Mouse (Mus musculus) hindbrain, embryonic 12.5 days (tissue): Measurements from ENCODE around the gene Rorb. TPM values are rescaled to one million over a fixed set of nuclear protein-coding genes. Genes with fewer than 3 reads are reported as not detected.

ENCODE experiments used
- ATAC-seq: fragments of 200-750 bp; cut with Nextera tagmentation; 2 replicates; pipeline ENCODE4 v1.8.0; 2017; ENCODE audit warnings: moderate TSS enrichment; ENCODE audit not compliant: low FRiP score
- H3K27ac ChIP-seq: fragments of 300-500 bp; sonication (generic); 2 replicates; pipeline ENCODE4 v1.5.1; 2016; ENCODE audit warnings: mild to moderate bottlenecking
- H3K27me3 ChIP-seq: fragments of 300-500 bp; sonication (generic); 2 replicates; pipeline ENCODE4 v1.6.1; 2016; ENCODE audit warnings: mild to moderate bottlenecking
- H3K36me3 ChIP-seq: fragments of 300-500 bp; sonication (generic); 2 replicates; pipeline ENCODE4 v1.6.1; 2016; ENCODE audit warnings: mild to moderate bottlenecking
- H3K4me1 ChIP-seq: fragments of 300-500 bp; sonication (generic); 2 replicates; pipeline ENCODE4 v1.6.1; 2016
- H3K4me2 ChIP-seq: fragments of 300-500 bp; sonication (generic); replicated peaks from 2 replicates; pipeline ENCODE4 v1.6.1; 2016; ENCODE audit warnings: mild to moderate bottlenecking
- H3K4me3 ChIP-seq: fragments of 300-500 bp; sonication (generic); 2 replicates; pipeline ENCODE4 v1.5.1; 2016; ENCODE audit warnings: mild to moderate bottlenecking
- H3K9ac ChIP-seq: fragments of 300-500 bp; sonication (generic); 2 replicates; pipeline ENCODE4 v1.6.1; 2016; ENCODE audit warnings: mild to moderate bottlenecking, moderate library complexity
- H3K9me3 ChIP-seq: fragments of 300-500 bp; sonication (generic); replicated peaks from 2 replicates; pipeline ENCODE4 v1.6.1; 2016; ENCODE audit warnings: mild to moderate bottlenecking
- WGBS: fragments of 180-500 bp; shearing (Covaris S2); methylation state at CpG from one replicate; pipeline ENCODE4 v1.1.7; 2016; 5-methylcytosine and 5-hydroxymethylcytosine counted together
- polyA plus RNA-seq: library from polyadenylated mRNA; unstranded; fragments of >200 nt; fragmentation: Nextera tagmentation; extraction: Ambion mirVana; gene quantifications from 2 replicates; pipeline ENCODE4 v1.2.1, GENCODE M21; 2016

Gene Rorb
- polyA plus RNA-seq, 1 experiment from 2014 or later, result 4.1 TPM

DNA sequence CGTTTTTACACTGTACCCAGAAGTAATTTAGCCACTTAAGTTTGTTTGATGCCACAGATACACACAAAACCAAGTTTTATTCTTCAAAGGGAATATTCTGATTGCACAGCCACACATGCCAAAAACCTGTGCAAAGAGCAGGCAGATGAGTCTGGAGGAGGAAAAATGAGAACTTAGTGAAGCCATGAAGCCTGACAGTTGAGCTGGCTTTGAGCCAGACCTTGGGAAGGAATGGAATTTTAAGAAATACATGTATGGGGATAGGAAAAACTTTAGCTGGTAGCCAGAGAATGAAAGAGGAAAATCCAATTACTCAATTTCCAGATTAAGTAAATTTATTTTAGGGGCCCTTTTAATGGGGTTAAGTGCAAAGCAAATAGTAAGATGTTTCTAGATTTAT is 113.3 kb downstream of the Rorb start:
- WGBS, result 73% methylated on average over 1 of the region's 1 CpGs
- no peaks in the 10 kb centered on the region for H3K4me1 ChIP-seq
- H3K36me3 ChIP-seq, result no peaks in the 10 kb centered on the region
- H3K4me2 ChIP-seq, result no peak overlapping the region
- no peak overlapping the region for H3K4me3 ChIP-seq
- no peaks in the 10 kb centered on the region for H3K27me3 ChIP-seq
- H3K9me3 ChIP-seq, result no peaks in the 10 kb centered on the region
- no peak overlapping the region for H3K27ac ChIP-seq
- H3K9ac ChIP-seq, result no peak overlapping the region
- no peak for ATAC-seq

DNA sequence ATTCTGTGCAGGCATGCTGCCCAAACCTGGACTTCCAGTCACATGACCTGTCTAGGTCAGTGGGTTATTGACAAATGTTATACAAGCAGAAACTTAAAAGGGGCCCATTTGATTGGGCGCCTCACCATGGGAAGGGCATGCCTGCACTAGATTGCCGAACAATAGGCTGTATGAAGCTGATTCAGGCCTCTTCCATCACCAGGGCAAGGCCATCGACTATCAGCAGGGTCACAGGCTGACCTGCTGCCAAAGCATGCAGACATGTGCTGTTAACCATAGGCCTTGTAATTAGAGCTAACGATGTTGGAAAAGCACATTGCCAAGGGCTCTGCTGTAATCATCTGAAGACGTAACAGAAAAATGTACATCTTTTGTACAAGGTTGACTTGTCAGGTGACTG is 131.0 kb downstream of the Rorb start:
- Histone ChIP-seq H3K9ac (no peak overlapping the region), H3K36me3 (no peaks in the 10 kb centered on the region; the same call in 1 of the 2 replicates), H3K4me3 (no peak overlapping the region), H3K4me2 (no peak overlapping the region), H3K27me3 (no peaks in the 10 kb centered on the region), H3K9me3 (no peaks in the 10 kb centered on the region), H3K4me1 (no peaks in the 10 kb centered on the region), H3K27ac (no peak overlapping the region)
- no peak for ATAC-seq
- WGBS, result 68% methylated on average over 5 of the region's 5 CpGs

DNA sequence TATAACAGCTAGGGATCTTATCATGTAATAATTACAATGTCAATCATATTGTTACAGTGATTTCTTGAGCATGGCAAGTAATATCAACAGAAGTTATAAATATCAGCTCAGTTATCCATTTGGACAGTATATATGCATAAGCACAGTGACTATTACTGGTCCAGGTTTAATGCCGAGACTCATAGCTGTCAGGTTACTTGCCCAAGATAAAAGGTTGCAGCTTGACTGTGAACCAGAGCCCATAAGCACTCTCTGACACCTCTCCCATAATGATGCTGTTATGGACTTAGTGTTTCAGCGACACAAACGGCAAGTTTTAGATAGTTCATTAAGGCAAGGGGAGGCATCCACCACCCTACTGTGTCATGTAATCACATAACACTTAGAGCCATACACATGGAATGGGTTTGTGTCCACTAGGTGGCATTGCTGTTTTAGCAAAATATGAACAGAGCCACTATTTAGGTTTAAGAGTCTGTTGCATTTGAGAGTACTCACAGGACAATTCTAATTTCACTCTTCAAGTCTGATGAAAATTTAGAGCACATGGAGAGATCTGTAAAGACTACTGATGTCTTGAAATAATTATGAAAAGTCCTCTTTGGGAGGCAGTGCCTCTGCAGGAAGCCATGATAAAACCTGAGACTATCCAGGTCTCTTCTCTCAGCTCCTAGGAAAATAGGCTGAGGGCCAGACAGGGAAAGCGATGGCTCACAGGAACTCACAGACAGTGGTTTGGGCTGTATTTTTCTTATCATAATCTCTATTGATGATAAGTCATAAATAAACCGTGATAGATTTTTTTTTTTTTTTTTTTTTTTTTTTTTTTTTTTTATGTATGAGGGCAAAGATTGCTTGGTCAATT is 136.0 kb downstream of the Rorb start:
- no peak overlapping the region for H3K4me3 ChIP-seq
- no peak overlapping the region for H3K9ac ChIP-seq
- H3K27me3 ChIP-seq, result no peaks in the 10 kb centered on the region
- ATAC-seq, result peak; percentile 73
- 59% methylated on average over 5 of the region's 5 CpGs for WGBS
- H3K4me2 ChIP-seq, result no peak overlapping the region
- H3K27ac ChIP-seq, result no peak overlapping the region
- H3K9me3 ChIP-seq, result no peaks in the 10 kb centered on the region
- no peaks in the 10 kb centered on the region for H3K4me1 ChIP-seq
- H3K36me3 ChIP-seq, result no peaks in the 10 kb centered on the region; the same call in 1 of the 2 replicates

DNA sequence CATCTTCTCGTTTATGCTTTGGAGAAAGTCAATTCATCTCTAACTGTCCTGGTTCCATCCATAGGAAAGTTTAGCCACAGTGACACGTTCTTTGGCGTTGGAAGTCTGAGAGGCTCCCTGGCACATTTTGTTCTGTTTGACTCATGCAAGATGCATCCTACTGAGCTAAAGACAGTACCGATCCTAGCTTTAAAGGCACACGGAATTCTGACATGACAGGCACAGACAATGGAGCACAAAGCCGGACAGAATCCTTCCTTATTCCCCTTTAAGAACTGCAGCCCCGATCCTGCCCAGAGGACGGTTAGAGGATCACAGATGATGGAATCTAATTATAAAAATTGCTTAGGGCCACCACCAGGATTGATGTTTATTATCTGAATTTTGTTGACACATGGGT is 141.6 kb downstream of the Rorb start:
- Histone ChIP-seq H3K27me3 (no peaks in the 10 kb centered on the region), H3K4me2 (no peak overlapping the region), H3K27ac (no peak overlapping the region), H3K9me3 (no peaks in the 10 kb centered on the region), H3K4me1 (no peaks in the 10 kb centered on the region), H3K9ac (no peak overlapping the region), H3K4me3 (no peak overlapping the region), H3K36me3 (no peaks in the 10 kb centered on the region)
- WGBS, result 36% methylated on average over 8 of the region's 8 CpGs
- ATAC-seq, result peak; percentile 56

DNA sequence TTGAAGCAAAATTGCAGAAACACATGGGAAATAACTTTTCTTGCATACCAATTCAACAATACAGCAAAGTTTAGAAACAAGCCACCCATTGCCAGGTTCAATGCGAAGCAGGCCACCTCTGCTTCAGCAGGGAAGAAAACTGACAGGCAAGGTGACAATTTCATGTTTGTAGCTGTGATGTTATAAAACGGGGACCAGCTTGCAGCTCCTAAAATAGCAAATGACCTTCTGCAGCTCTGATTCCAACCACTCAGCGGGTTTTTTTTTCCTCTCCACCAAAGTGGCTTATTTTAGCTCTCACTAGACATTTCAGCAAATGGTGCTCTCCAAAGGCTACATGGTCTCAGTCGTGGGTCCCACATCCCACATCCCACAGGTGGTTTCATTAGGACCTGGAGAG is 143.7 kb downstream of the Rorb start:
- no peaks in the 10 kb centered on the region for H3K27me3 ChIP-seq
- 82% methylated on average over 4 of the region's 4 CpGs for WGBS
- H3K4me1 ChIP-seq, result no peaks in the 10 kb centered on the region
- H3K9ac ChIP-seq, result no peak overlapping the region
- no peaks in the 10 kb centered on the region for H3K9me3 ChIP-seq
- no peak overlapping the region for H3K4me3 ChIP-seq
- no peak overlapping the region for H3K27ac ChIP-seq
- H3K4me2 ChIP-seq, result no peak overlapping the region
- ATAC-seq, result no peak
- no peaks in the 10 kb centered on the region for H3K36me3 ChIP-seq

DNA sequence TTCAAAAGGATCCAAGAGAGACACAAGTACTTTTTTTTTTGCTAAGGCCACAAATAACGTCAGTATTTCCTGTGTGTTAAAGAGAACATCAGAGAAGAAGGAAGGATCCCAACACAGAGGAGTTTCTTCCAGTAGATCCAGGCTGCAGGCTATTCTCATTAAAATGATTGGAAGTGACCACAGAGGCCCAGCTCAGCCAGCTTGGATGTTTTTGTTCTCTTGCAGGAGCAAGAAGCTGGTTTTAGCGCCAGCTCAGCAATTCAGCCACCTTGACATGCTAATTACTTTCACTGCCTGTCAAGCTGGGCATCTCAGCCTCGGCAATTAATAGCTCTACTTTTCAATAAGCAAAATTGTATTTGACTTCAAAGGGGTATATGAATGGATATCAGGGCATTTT is 151.1 kb downstream of the Rorb start:
- Histone ChIP-seq H3K4me2 (no peak overlapping the region), H3K9ac (no peak overlapping the region), H3K36me3 (no peaks in the 10 kb centered on the region), H3K27me3 (no peaks in the 10 kb centered on the region), H3K9me3 (no peaks in the 10 kb centered on the region), H3K4me3 (no peak overlapping the region), H3K27ac (no peak overlapping the region), H3K4me1 (0 out of 2 replicates have a peak, but pooled peaks cover 2% of the 10 kb centered on the region)
- ATAC-seq, result no peak
- WGBS, result 13% methylated on average over 3 of the region's 3 CpGs

DNA sequence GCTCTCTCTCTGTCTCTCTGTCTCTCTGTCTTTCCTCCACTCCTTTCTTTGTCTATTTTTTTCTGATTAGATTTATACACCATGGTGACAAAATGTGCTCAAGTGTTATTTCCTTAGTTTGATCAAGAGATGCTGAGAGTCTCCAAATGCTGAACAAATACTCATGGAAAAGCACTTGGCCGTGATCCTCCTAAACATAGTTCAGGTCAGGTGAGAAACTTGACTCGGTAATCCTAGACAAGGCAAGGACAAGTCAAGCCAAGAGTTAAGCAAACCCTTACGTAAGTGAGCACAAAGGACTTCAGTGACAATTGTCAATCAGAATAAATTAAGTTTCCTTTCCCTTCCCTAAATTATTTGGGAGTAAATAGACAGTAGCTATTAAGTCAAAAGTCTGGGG is 158.2 kb downstream of the Rorb start:
- ATAC-seq, result no peak
- no peak overlapping the region for H3K27ac ChIP-seq
- no peaks in the 10 kb centered on the region for H3K4me1 ChIP-seq
- WGBS, result 84% methylated on average over 3 of the region's 3 CpGs
- H3K4me2 ChIP-seq, result no peak overlapping the region
- H3K9ac ChIP-seq, result no peak overlapping the region
- no peaks in the 10 kb centered on the region for H3K27me3 ChIP-seq
- H3K36me3 ChIP-seq, result 0 out of 2 replicates have a peak, but pooled peaks cover 3% of the 10 kb centered on the region
- H3K4me3 ChIP-seq, result no peak overlapping the region
- H3K9me3 ChIP-seq, result no peaks in the 10 kb centered on the region

DNA sequence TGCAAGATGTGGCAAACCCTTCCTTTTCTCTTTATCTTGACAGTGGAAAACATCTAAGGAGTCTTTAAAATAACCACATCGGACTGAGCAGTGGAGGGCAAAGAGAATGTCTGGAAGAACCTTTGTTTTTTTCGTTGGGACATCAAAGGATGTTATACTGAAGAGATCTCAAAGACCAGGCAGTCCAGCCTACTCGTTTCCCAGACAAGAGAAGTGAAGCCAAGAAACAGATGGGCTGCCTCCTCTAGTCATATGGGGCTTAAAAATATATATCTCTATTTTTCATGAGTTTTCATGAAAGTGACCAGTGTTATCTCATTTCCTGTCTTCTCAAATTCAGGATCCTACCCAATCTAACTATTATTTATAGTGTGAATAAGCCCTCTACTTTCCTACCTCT is 163.8 kb downstream of the Rorb start:
- no peaks in the 10 kb centered on the region for H3K9me3 ChIP-seq
- H3K36me3 ChIP-seq, result 0 out of 2 replicates have a peak, but pooled peaks cover 3% of the 10 kb centered on the region
- no peak overlapping the region for H3K4me3 ChIP-seq
- no peak overlapping the region for H3K27ac ChIP-seq
- ATAC-seq, result no peak
- no peaks in the 10 kb centered on the region for H3K27me3 ChIP-seq
- no peak overlapping the region for H3K9ac ChIP-seq
- WGBS, result 71% methylated on average over 3 of the region's 3 CpGs
- no peaks in the 10 kb centered on the region for H3K4me1 ChIP-seq
- H3K4me2 ChIP-seq, result no peak overlapping the region

DNA sequence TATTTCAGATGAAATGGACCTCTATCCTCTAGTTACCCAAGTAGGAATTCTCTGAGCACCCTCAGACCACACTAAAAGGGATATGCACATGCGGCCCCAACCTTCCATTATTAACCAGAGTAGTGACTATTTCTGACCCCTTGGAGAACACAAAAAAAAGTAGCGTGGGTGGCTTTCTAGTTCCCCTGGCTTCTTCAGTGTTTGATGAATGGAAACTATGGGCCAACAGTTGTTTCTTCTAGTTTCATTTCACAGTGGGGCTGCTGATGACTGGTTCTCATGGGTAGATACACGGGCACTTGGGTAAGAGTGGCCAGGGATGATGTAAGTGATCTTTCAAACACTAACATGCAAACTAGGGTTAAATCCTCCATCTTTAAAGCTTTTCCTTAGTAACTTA is 165.7 kb downstream of the Rorb start:
- 90% methylated on average over 3 of the region's 3 CpGs for WGBS
- Histone ChIP-seq H3K36me3 (no peaks in the 10 kb centered on the region), H3K9me3 (0 out of 2 replicates have a peak, but pooled peaks cover 3% of the 10 kb centered on the region), H3K4me2 (no peak overlapping the region), H3K4me1 (no peaks in the 10 kb centered on the region), H3K4me3 (no peak overlapping the region), H3K27me3 (no peaks in the 10 kb centered on the region), H3K9ac (no peak overlapping the region), H3K27ac (no peak overlapping the region)
- ATAC-seq, result no peak

DNA sequence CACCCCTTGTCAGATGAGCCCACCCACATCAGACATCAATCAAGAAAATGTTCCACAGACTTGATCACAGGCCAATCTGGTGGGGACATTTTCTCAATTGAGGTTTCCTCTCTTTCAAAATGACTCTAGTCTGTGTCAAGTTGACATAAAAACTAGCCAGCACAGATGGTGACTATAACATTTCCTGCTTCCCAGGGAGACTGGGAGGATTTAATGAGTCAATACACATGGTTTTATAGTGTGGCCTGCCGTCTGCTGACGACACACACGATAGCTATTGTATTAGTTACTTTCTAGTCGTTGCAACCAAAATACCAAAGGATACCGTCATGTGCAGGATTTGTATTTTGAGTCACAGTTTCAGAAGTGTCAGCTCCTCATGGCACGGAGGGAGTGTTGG is 169.6 kb downstream of the Rorb start:
- WGBS, result 85% methylated on average over 6 of the region's 6 CpGs
- no peak overlapping the region for H3K4me2 ChIP-seq
- H3K36me3 ChIP-seq, result no peaks in the 10 kb centered on the region
- H3K9me3 ChIP-seq, result 0 out of 2 replicates have a peak, but pooled peaks cover 3% of the 10 kb centered on the region
- H3K9ac ChIP-seq, result no peak overlapping the region
- H3K27ac ChIP-seq, result no peak overlapping the region
- H3K4me3 ChIP-seq, result no peak overlapping the region
- H3K4me1 ChIP-seq, result no peaks in the 10 kb centered on the region
- no peak for ATAC-seq
- H3K27me3 ChIP-seq, result no peaks in the 10 kb centered on the region

DNA sequence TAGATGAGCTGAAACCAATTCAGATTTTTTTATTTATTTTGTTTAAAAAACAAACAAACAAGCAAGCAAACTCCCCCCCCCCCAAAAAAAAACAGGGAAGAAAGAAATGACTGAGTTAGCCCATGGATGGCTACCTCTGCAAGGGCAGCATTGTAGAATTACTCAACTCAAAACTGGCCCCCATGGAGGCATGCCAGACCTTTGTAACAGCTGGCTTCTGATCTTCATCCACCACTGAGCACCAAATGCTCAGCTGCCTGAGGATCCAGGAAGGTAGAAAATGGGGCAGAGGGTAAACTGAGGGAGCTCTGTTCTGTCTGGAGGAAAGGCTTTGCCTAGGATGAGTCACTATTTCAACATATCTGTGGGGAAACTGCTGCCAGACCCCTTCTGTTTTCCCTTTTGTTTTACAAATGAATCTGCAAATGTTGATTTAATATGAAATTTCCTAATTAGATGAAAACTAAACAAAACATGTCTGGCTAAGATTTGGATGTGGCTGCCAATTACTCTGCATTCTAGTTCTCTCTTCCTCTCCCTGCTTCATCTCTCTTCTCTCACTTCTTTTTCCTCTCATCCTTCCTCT is 199.1 kb downstream of the Rorb start:
- Histone ChIP-seq H3K4me1 (no peaks in the 10 kb centered on the region), H3K4me3 (no peak overlapping the region), H3K9me3 (no peaks in the 10 kb centered on the region), H3K27ac (no peak overlapping the region), H3K36me3 (no peaks in the 10 kb centered on the region), H3K4me2 (no peak overlapping the region), H3K27me3 (no peaks in the 10 kb centered on the region), H3K9ac (no peak overlapping the region)
- ATAC-seq, result no peak

DNA sequence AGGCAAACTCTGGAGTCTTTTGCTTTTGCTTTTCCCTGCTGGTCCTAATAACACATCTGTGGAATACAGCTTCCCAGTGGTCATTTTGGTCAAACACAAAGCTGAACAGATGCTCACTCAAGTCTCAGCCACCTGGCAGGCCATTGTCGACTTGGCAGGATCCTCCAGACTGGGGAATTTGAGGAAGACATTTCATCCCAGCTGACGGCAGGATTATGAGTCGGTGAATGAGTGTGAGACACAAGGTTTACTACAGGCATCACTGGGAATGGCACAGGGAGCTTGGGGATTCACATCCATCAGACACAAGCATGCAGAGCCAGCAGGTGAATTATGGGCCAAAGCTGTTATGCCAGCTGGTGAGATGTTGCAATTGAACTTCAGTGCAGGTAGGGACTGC is 201.4 kb downstream of the Rorb start:
- Histone ChIP-seq H3K9ac (no peak overlapping the region), H3K36me3 (no peaks in the 10 kb centered on the region), H3K4me1 (no peaks in the 10 kb centered on the region), H3K27ac (no peak overlapping the region), H3K27me3 (no peaks in the 10 kb centered on the region), H3K4me3 (no peak overlapping the region), H3K4me2 (no peak overlapping the region), H3K9me3 (no peaks in the 10 kb centered on the region)
- ATAC-seq, result no peak
- 77% methylated on average over 3 of the region's 3 CpGs for WGBS

DNA sequence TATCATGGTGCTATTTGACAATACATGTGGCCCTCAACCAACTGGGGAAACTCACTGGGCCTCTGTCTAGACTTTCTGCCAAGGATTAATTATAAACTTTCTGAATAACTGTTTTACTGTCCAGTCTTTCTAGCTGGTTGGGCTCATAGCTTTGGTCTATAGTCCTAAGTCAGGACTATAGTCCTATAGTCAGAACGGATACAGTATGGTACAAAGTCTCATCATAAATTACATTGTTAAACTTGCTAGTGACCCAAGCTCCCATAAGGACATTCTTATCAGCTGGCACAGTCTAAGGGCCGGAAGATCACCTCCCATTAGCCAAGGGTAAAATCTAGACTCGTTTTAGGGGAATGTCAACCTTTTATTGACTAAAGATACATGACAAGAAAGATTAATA is 205.5 kb downstream of the Rorb start:
- no peaks in the 10 kb centered on the region for H3K36me3 ChIP-seq
- no peaks in the 10 kb centered on the region for H3K27me3 ChIP-seq
- 66% methylated on average over 3 of the region's 3 CpGs for WGBS
- no peak overlapping the region for H3K9ac ChIP-seq
- no peaks in the 10 kb centered on the region for H3K4me1 ChIP-seq
- H3K4me2 ChIP-seq, result no peak overlapping the region
- H3K9me3 ChIP-seq, result no peaks in the 10 kb centered on the region
- no peak for ATAC-seq
- no peak overlapping the region for H3K27ac ChIP-seq
- no peak overlapping the region for H3K4me3 ChIP-seq
